Mouse (Mus musculus): ENCODE results near the gene Dnaic1. TPM values are rescaled to one million over a fixed set of nuclear protein-coding genes. Genes with fewer than 3 reads are reported as not detected.
"Not testable (repeated sequence)": the region's sequence is repeated elsewhere in the genome, so short reads cannot be mapped to it uniquely, and the experiment has no call there.

The Dnaic1 gene
- polyA plus RNA-seq, 1 experiment from 2014 or later, result 4.9 TPM

DNA sequence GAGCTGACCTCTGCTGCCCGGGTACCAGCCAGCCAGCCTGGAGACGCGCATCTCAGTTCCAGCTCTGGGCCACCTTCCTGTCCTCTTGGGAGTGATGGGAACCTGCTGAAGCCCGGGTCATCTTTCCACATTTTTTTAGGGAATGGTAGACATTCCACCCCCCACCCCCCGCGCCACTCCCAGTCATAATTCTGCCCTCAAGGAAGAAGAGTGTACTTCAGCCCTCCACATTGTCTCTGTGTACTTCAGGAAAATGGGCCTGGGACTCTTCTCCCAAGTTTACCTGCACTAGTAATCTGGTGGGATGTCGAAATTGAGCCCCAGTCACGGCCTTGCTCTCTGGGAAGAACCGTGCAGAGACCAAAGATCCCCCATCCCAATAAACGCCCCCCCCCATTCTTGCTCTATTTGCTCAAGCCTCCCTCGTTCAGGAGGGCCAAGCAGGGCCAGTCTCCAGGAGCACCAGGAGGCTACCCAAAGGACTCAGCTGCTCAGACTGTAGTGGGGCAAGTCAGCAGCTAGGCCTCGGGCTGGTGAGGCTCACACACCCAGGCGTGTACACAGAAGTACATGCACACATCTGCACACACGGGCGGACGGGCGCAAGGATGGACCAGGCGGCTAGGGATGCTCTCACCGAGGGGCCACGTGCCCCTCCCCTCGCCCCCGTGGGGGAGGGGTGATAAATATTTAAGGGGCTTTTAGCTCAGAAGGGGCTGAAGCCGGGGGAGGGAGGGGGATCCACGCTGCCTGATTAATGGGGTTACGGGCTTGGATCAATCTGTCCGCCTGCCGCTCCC, 114.8 kb downstream of the Dnaic1 start:
- not testable (repeated sequence) for H3K4me1 ChIP-seq (ENCODE audit: control insufficient read depth, low read depth, low read length); H3K4me2 ChIP-seq (ENCODE audit: low read depth, low read length); H3K4me3 ChIP-seq (ENCODE audit: low read depth, low read length); H3K9ac ChIP-seq (ENCODE audit: low read depth, low read length); H3K27ac ChIP-seq (ENCODE audit: low read length); H3K36me3 ChIP-seq (ENCODE audit: control insufficient read depth, insufficient read depth); H3K9me3 ChIP-seq (replicated peaks; ENCODE audit: control insufficient read depth, low read length); ATAC-seq (ENCODE audit: low read depth)
- H3K27me3 ChIP-seq (ENCODE audit: control insufficient read depth, insufficient read depth, low read depth, low read length), result peaks cover 13% of the 10 kb centered on the region
- 4% methylated on average over 22 of the region's 27 CpGs for WGBS (ENCODE audit: insufficient replicate concordance)

DNA sequence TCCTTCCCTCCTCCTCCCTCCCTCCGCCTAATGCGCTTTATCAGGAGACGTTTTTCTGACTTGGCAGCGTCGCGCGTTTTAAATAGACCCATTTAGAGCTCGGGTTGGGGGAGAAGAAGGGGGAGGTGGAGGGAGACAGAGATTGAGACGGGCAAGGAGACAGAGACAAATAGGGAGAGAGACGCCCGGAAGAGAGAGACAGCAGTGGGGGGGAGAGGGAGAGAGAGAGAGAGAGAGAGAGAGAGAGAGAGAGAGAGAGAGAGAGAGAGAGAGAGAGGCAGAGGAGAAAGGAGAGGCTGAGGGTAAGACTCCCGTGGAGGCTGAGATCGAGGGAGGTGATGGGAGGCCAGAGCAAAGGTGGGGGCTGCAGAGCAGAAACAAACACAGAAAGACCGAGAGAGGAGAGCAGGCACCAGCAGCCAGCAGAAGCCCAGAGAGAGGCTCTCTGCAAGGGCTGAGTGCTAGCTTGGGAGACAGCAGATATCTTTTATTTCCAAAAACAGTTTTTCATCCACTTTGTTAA, 115.4 kb downstream of the Dnaic1 start:
- H3K4me2 ChIP-seq (ENCODE audit: low read depth, low read length); H3K9me3 ChIP-seq (replicated peaks; ENCODE audit: control insufficient read depth, low read length); H3K36me3 ChIP-seq (ENCODE audit: control insufficient read depth, insufficient read depth); H3K27ac ChIP-seq (ENCODE audit: low read length); ATAC-seq (ENCODE audit: low read depth); H3K4me3 ChIP-seq (ENCODE audit: low read depth, low read length); H3K9ac ChIP-seq (ENCODE audit: low read depth, low read length); H3K4me1 ChIP-seq (ENCODE audit: control insufficient read depth, low read depth, low read length): not testable (repeated sequence)
- 4% methylated on average over 14 of the region's 14 CpGs for WGBS (ENCODE audit: insufficient replicate concordance)
- peaks cover 13% of the 10 kb centered on the region for H3K27me3 ChIP-seq (ENCODE audit: control insufficient read depth, insufficient read depth, low read depth, low read length)

DNA sequence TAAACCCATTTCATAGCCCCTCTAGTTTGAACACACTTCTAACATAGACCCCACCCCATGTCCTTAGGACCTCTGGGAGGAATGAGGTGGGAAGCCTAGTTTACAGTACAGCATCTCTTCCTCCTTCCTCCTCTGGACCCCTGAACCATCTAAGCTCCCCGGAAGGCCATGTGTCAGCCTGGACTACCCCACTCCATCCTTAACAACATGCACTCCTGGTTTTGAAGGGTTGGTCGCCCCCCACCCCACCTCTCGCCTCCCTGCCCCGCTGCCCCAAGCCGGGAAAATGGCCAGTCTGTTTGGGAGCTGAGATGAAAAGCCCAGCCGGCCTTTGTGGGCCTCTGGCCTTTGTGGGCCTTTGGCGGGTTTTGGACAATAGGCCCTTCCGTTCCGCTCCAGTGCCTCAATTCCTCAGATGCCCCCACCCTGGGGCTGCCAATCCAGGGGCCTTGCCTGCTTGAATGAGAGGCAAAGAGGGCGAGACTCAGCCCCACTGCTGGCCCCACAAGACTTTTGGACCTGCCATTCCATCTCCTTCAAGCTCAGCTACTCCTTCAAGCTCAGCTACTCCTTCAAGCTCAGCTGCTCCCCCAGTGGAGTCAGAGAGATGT, 116.4 kb downstream of the Dnaic1 start:
- H3K4me3 ChIP-seq (ENCODE audit: low read depth, low read length); H3K36me3 ChIP-seq (ENCODE audit: control insufficient read depth, insufficient read depth); H3K9ac ChIP-seq (ENCODE audit: low read depth, low read length); H3K4me2 ChIP-seq (ENCODE audit: low read depth, low read length); H3K9me3 ChIP-seq (replicated peaks; ENCODE audit: control insufficient read depth, low read length); H3K4me1 ChIP-seq (ENCODE audit: control insufficient read depth, low read depth, low read length); H3K27ac ChIP-seq (ENCODE audit: low read length); ATAC-seq (ENCODE audit: low read depth): not testable (repeated sequence)
- peaks cover 13% of the 10 kb centered on the region for H3K27me3 ChIP-seq (ENCODE audit: control insufficient read depth, insufficient read depth, low read depth, low read length)
- 37% methylated on average over 9 of the region's 10 CpGs for WGBS (ENCODE audit: insufficient replicate concordance)

Other genes with a start within 250 kb of the Dnaic1 start
- gene Ubap1, start 220.8 kb upstream of the Dnaic1 start, polyA plus RNA-seq (2015; fragmentation: Nextera tagmentation; extraction: Ambion mirVana), result 32.8 and 36.8 TPM in 2 replicates
- 4.9 and 5.0 TPM in 2 replicates for gene Kif24, start 104.9 kb upstream of the Dnaic1 start, polyA plus RNA-seq (2015; fragmentation: Nextera tagmentation; extraction: Ambion mirVana)
- gene Nudt2, start 104.6 kb upstream of the Dnaic1 start, polyA plus RNA-seq (2015; fragmentation: Nextera tagmentation; extraction: Ambion mirVana), result 16.9 and 20.5 TPM in 2 replicates
- 1.6 and 1.8 TPM in 2 replicates for gene AI464131, start 66.7 kb upstream of the Dnaic1 start, polyA plus RNA-seq (2015; fragmentation: Nextera tagmentation; extraction: Ambion mirVana)
- not detected in 2 replicates for gene 1110017D15Rik, start 52.4 kb upstream of the Dnaic1 start, polyA plus RNA-seq (2015; fragmentation: Nextera tagmentation; extraction: Ambion mirVana)
- 0.67 and 0.98 TPM in 2 replicates for gene Fam219a, start 237 bp upstream of the Dnaic1 start, polyA plus RNA-seq (2015; fragmentation: Nextera tagmentation; extraction: Ambion mirVana)
- 3.2 and 4.5 TPM in 2 replicates for gene Enho, start 70.5 kb downstream of the Dnaic1 start, polyA plus RNA-seq (2015; fragmentation: Nextera tagmentation; extraction: Ambion mirVana)
- 0.19 and 0.22 TPM in 2 replicates for gene Cntfr, start 127.3 kb downstream of the Dnaic1 start, polyA plus RNA-seq (2015; fragmentation: Nextera tagmentation; extraction: Ambion mirVana)
- 42.3 and 45.4 TPM in 2 replicates for gene Il11ra1, start 130.2 kb downstream of the Dnaic1 start, polyA plus RNA-seq (2015; fragmentation: Nextera tagmentation; extraction: Ambion mirVana)
- gene Rpp25l, start 143.8 kb downstream of the Dnaic1 start, polyA plus RNA-seq (2015; fragmentation: Nextera tagmentation; extraction: Ambion mirVana), result 27.1 and 27.2 TPM in 2 replicates
- gene Dctn3, start 153.4 kb downstream of the Dnaic1 start, polyA plus RNA-seq (2015; fragmentation: Nextera tagmentation; extraction: Ambion mirVana), result 56.9 and 62.0 TPM in 2 replicates
- gene Arid3c, start 161.4 kb downstream of the Dnaic1 start, polyA plus RNA-seq (2015; fragmentation: Nextera tagmentation; extraction: Ambion mirVana), result not detected in 2 replicates
- 34.7 and 40.8 TPM in 2 replicates for gene Galt, start 185.5 kb downstream of the Dnaic1 start, polyA plus RNA-seq (2015; fragmentation: Nextera tagmentation; extraction: Ambion mirVana)
- 50.6 and 57.0 TPM in 2 replicates for gene Sigmar1, start 186.4 kb downstream of the Dnaic1 start, polyA plus RNA-seq (2015; fragmentation: Nextera tagmentation; extraction: Ambion mirVana)
- gene Ccl27a, start 204.5 kb downstream of the Dnaic1 start, polyA plus RNA-seq (2015; fragmentation: Nextera tagmentation; extraction: Ambion mirVana), result 7.5 and 9.4 TPM in 2 replicates